Mouse (Mus musculus) liver, embryonic 12.5 days (tissue): ENCODE results near the gene 1700003H04Rik. TPM values are rescaled to one million over a fixed set of nuclear protein-coding genes. Genes with fewer than 3 reads are reported as not detected.

Experiments
- ATAC-seq: fragments of 200-750 bp; cut with Nextera tagmentation; 2 replicates; pipeline ENCODE4 v1.8.0; 2017; ENCODE audit warnings: moderate number of reproducible peaks, mild to moderate bottlenecking, moderate library complexity
- H3K27ac ChIP-seq: fragments of 300-500 bp; sonication (generic); 2 replicates; pipeline ENCODE4 v1.5.1; 2016; ENCODE audit warnings: mild to moderate bottlenecking
- H3K27me3 ChIP-seq: fragments of 300-500 bp; sonication (generic); replicated peaks from 2 replicates; pipeline ENCODE4 v1.6.1; 2016; ENCODE audit warnings: mild to moderate bottlenecking, moderate library complexity
- H3K36me3 ChIP-seq: fragments of 300-500 bp; sonication (generic); 2 replicates; pipeline ENCODE4 v1.6.1; 2016; ENCODE audit warnings: mild to moderate bottlenecking, moderate library complexity
- H3K4me1 ChIP-seq: fragments of 300-500 bp; sonication (generic); 2 replicates; pipeline ENCODE4 v1.6.1; 2016
- H3K4me2 ChIP-seq: fragments of 300-500 bp; sonication (generic); 2 replicates; pipeline ENCODE4 v1.6.1; 2016; ENCODE audit warnings: mild to moderate bottlenecking, moderate library complexity
- H3K4me3 ChIP-seq: fragments of 300-500 bp; sonication (generic); 2 replicates; pipeline ENCODE4 v1.5.1; 2016; ENCODE audit warnings: mild to moderate bottlenecking, moderate library complexity
- H3K9ac ChIP-seq: fragments of 300-500 bp; sonication (generic); 2 replicates; pipeline ENCODE4 v1.6.1; 2016; ENCODE audit warnings: mild to moderate bottlenecking, moderate library complexity
- H3K9me3 ChIP-seq: fragments of 300-500 bp; sonication (generic); replicated peaks from 2 replicates; pipeline ENCODE4 v1.6.1; 2016; ENCODE audit warnings: mild to moderate bottlenecking, moderate library complexity
- WGBS: fragments of 180-500 bp; shearing (Covaris S2); methylation state at CpG from one replicate; pipeline ENCODE4 v1.1.7; 2016; ENCODE audit not compliant: insufficient replicate concordance; 5-methylcytosine and 5-hydroxymethylcytosine counted together
- polyA plus RNA-seq: library from polyadenylated mRNA; unstranded; fragments of >200 nt; fragmentation: Nextera tagmentation; extraction: Ambion mirVana; gene quantifications from 2 replicates; pipeline ENCODE4 v1.2.1, GENCODE M21; 2016

Gene 1700003H04Rik
- not detected in 2 replicates for polyA plus RNA-seq

GRCm38 (mm10) chr3:124581001-124581400 is at the start of gene 1700003H04Rik:
1700003H04Rik (minus strand) TSS chr3:124581101.
- ATAC-seq = no peak
- Histone ChIP-seq H3K36me3 (no peaks in the 10 kb centered on the region), H3K4me2 (no peak within 1 kb of the TSS), H3K27me3 (no peaks in the 10 kb centered on the region), H3K4me3 (no peak within 1 kb of the TSS), H3K27ac (no peak within 1 kb of the TSS), H3K9ac (no peak within 1 kb of the TSS), H3K9me3 (no peaks in the 10 kb centered on the region), H3K4me1 (no peaks in the 10 kb centered on the region)

DNA sequence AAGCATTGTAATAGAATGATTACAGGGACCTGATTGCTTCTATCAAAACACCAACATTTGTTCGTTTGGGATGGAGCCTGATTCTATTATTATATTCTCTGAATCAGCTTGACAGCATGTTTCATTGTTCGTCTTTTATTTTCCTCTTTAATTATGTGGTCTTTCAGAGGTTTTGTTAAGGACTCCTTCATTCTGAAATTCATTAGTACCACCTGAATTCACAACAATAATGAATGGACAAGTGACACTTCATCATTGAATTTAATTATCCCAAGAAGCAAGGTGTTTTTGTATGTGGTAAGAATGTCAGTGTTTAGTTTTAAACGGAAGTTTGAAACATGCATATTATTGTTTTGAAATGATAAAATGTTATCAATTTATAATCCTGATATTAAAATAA is 42.1 kb upstream of the 1700003H04Rik start:
- H3K4me1 ChIP-seq = no peaks in the 10 kb centered on the region
- H3K27me3 ChIP-seq = no peaks in the 10 kb centered on the region
- H3K27ac ChIP-seq = no peak overlapping the region
- no peak overlapping the region for H3K4me3 ChIP-seq
- no peak overlapping the region for H3K4me2 ChIP-seq
- no peak overlapping the region for H3K9ac ChIP-seq
- ATAC-seq = no peak
- H3K36me3 ChIP-seq = no peaks in the 10 kb centered on the region
- no peaks in the 10 kb centered on the region for H3K9me3 ChIP-seq
- 50% methylated on average over 3 of the region's 3 CpGs for WGBS

- WGBS = 50% methylated on average over 1 of the region's 1 CpGs
- no peak for ATAC-seq
- H3K36me3 ChIP-seq = no peaks in the 10 kb centered on the region
- H3K27me3 ChIP-seq = no peaks in the 10 kb centered on the region
- no peak overlapping the region for H3K27ac ChIP-seq
- no peaks in the 10 kb centered on the region for H3K9me3 ChIP-seq
- H3K4me2 ChIP-seq = no peak overlapping the region
- no peaks in the 10 kb centered on the region for H3K4me1 ChIP-seq
- H3K4me3 ChIP-seq = no peak overlapping the region
- H3K9ac ChIP-seq = no peak overlapping the region
These were observed 32.4 kb upstream of the 1700003H04Rik start for GRCm38 (mm10) chr3:124613287-124613686.

DNA sequence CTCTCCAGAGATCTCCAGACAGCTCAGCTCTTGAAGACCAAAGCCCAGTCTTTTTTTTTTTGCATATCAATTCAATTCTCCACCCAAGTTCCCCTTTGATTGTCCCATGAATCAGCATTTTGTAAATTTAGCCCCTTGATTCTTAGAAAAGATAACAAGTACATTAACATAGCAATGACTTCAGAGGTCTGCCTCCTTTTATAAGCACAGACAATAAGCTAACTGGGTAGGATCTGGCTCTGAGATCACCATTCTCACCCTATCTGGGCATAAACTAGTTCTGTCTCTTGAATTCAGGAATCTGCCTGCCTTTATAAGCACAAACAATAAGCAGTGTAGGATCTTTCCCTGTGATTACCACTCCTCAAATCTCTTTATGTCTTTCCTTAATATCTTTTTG is 29.1 kb upstream of the 1700003H04Rik start:
- ATAC-seq = no peak
- Histone ChIP-seq H3K27me3 (no peaks in the 10 kb centered on the region), H3K4me1 (no peaks in the 10 kb centered on the region), H3K4me3 (no peak overlapping the region), H3K9me3 (no peaks in the 10 kb centered on the region), H3K9ac (no peak overlapping the region), H3K36me3 (no peaks in the 10 kb centered on the region), H3K4me2 (no peak overlapping the region), H3K27ac (no peak overlapping the region)

GRCm38 (mm10) chr3:124606021-124606517 is 25.2 kb upstream of the 1700003H04Rik start:
- no peaks in the 10 kb centered on the region for H3K4me1 ChIP-seq
- H3K9ac ChIP-seq = no peak overlapping the region
- H3K27ac ChIP-seq = no peak overlapping the region
- H3K27me3 ChIP-seq = no peaks in the 10 kb centered on the region
- H3K4me3 ChIP-seq = no peak overlapping the region
- no peaks in the 10 kb centered on the region for H3K9me3 ChIP-seq
- no peak for ATAC-seq
- H3K4me2 ChIP-seq = no peak overlapping the region
- H3K36me3 ChIP-seq = no peaks in the 10 kb centered on the region

DNA sequence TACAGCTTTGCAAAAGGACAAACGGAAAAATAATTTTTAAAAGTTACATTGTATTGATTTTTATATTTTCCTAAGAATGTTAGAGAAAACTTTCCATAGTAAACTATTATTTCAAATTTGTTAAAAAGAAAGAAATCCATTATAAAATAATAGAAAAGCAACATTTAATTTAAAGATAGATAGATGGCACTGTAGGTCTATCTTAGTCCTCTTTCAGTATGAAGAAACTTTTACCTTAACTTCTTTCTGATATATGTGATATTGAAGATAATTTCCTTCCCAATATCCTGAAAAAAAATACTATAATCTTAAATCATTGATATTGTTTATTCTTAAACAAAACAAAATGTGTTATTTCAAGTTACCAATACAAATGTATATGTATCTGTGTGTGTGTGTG is 24.6 kb upstream of the 1700003H04Rik start:
- H3K27me3 ChIP-seq = no peaks in the 10 kb centered on the region
- H3K4me1 ChIP-seq = no peaks in the 10 kb centered on the region
- no peaks in the 10 kb centered on the region for H3K9me3 ChIP-seq
- WGBS = 57% methylated on average over 1 of the region's 1 CpGs
- no peak overlapping the region for H3K4me3 ChIP-seq
- H3K36me3 ChIP-seq = no peaks in the 10 kb centered on the region
- no peak overlapping the region for H3K27ac ChIP-seq
- no peak for ATAC-seq
- no peak overlapping the region for H3K9ac ChIP-seq
- H3K4me2 ChIP-seq = no peak overlapping the region

GRCm38 (mm10) chr3:124597789-124598188 is 16.9 kb upstream of the 1700003H04Rik start:
- H3K9me3 ChIP-seq = no peaks in the 10 kb centered on the region
- no peak overlapping the region for H3K9ac ChIP-seq
- H3K4me3 ChIP-seq = no peak overlapping the region
- H3K36me3 ChIP-seq = no peaks in the 10 kb centered on the region
- H3K4me1 ChIP-seq = no peaks in the 10 kb centered on the region
- no peaks in the 10 kb centered on the region for H3K27me3 ChIP-seq
- no peak for ATAC-seq
- H3K4me2 ChIP-seq = no peak overlapping the region
- H3K27ac ChIP-seq = no peak overlapping the region

DNA sequence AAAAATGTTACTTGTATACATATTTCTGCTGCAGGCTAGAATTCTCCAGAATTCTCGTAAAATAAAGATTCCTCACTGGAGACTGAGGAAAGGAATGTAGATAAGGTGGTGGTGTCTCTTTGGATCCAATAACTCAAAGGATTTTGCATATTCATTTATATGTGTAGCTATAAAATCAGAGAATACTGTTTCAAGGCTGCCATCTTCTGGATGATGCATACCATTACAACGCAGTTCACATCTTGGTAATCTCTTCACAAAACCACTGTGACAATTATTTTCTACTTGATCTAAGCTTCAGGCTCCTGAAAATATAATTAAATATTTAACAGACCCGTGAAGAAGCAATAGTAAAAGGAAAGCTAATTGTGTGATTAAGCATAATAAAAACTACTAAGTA is 6.6 kb upstream of the 1700003H04Rik start:
- 12% methylated on average over 3 of the region's 3 CpGs for WGBS
- H3K4me2 ChIP-seq = no peak overlapping the region
- H3K9ac ChIP-seq = no peak overlapping the region
- H3K27ac ChIP-seq = no peak overlapping the region
- H3K4me1 ChIP-seq = no peaks in the 10 kb centered on the region
- no peak for ATAC-seq
- H3K9me3 ChIP-seq = no peaks in the 10 kb centered on the region
- H3K36me3 ChIP-seq = no peaks in the 10 kb centered on the region
- H3K27me3 ChIP-seq = no peaks in the 10 kb centered on the region
- no peak overlapping the region for H3K4me3 ChIP-seq

GRCm38 (mm10) chr3:124585761-124586160 is 4.9 kb upstream of the 1700003H04Rik start:
- Histone ChIP-seq H3K9me3 (no peaks in the 10 kb centered on the region), H3K4me2 (no peak overlapping the region), H3K4me3 (no peak overlapping the region), H3K36me3 (no peaks in the 10 kb centered on the region), H3K27me3 (no peaks in the 10 kb centered on the region), H3K4me1 (no peaks in the 10 kb centered on the region), H3K9ac (no peak overlapping the region), H3K27ac (no peak overlapping the region)
- ATAC-seq = no peak
- WGBS = 52% methylated on average over 2 of the region's 2 CpGs

GRCm38 (mm10) chr3:124557317-124557716 is 23.6 kb downstream of the 1700003H04Rik start:
- WGBS = 71% methylated on average over 2 of the region's 2 CpGs
- H3K27ac ChIP-seq = no peak overlapping the region
- H3K4me2 ChIP-seq = no peak overlapping the region
- H3K36me3 ChIP-seq = no peaks in the 10 kb centered on the region
- H3K9ac ChIP-seq = no peak overlapping the region
- H3K4me3 ChIP-seq = no peak overlapping the region
- H3K4me1 ChIP-seq = no peaks in the 10 kb centered on the region
- no peaks in the 10 kb centered on the region for H3K9me3 ChIP-seq
- no peak for ATAC-seq
- no peaks in the 10 kb centered on the region for H3K27me3 ChIP-seq

DNA sequence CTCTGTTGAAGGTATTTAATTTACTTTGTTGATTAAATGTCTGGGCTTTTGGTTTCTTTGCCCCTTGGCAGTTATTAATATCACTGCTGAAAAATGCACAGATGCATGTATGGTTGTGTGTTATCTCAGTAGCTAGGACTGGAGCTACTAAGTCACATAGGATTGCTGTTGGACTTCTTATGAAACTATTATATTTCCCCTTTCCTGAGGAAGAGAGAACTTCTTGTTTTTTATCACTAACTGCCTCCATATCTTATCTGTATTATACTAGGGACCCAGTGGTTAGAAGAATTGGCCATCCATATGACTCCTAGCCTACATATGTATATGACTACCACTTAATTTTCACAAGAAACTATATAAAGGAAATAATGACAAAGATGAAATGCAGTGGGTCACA is 24.9 kb downstream of the 1700003H04Rik start:
- H3K36me3 ChIP-seq = no peaks in the 10 kb centered on the region
- no peak for ATAC-seq
- H3K27me3 ChIP-seq = no peaks in the 10 kb centered on the region
- H3K27ac ChIP-seq = no peak overlapping the region
- H3K9me3 ChIP-seq = no peaks in the 10 kb centered on the region
- no peak overlapping the region for H3K9ac ChIP-seq
- H3K4me3 ChIP-seq = no peak overlapping the region
- H3K4me1 ChIP-seq = no peaks in the 10 kb centered on the region
- no peak overlapping the region for H3K4me2 ChIP-seq

- 53% methylated on average over 2 of the region's 2 CpGs for WGBS
- H3K9ac ChIP-seq = no peak overlapping the region
- H3K4me2 ChIP-seq = no peak overlapping the region
- no peaks in the 10 kb centered on the region for H3K9me3 ChIP-seq
- ATAC-seq = no peak
- no peak overlapping the region for H3K27ac ChIP-seq
- no peak overlapping the region for H3K4me3 ChIP-seq
- H3K4me1 ChIP-seq = no peaks in the 10 kb centered on the region
- no peaks in the 10 kb centered on the region for H3K36me3 ChIP-seq
- H3K27me3 ChIP-seq = no peaks in the 10 kb centered on the region
These were observed 25.8 kb downstream of the 1700003H04Rik start for GRCm38 (mm10) chr3:124555092-124555491.

DNA sequence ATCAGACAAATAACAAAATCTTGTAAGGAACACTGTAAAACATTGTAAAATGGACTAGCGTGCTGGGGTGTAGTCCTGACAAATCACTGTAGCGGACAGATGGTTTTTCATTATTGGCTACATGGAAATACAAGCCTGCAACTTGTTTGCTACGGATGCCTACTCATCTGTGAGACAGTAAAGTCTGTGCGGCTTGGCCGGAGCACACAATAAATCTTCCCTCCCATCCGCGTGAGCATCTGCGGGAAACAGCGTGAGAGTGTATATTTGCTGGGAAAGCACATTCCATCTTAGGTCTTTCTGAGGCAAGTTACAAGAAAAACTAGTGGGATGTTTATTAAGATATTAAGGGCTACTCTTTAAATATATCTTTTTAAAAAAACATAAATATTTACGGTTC is 32.0 kb downstream of the 1700003H04Rik start:
- no peaks in the 10 kb centered on the region for H3K9me3 ChIP-seq
- H3K9ac ChIP-seq = no peak overlapping the region
- H3K36me3 ChIP-seq = no peaks in the 10 kb centered on the region
- no peak for ATAC-seq
- no peak overlapping the region for H3K4me3 ChIP-seq
- 82% methylated on average over 10 of the region's 10 CpGs for WGBS
- no peaks in the 10 kb centered on the region for H3K27me3 ChIP-seq
- H3K4me2 ChIP-seq = no peak overlapping the region
- H3K4me1 ChIP-seq = no peaks in the 10 kb centered on the region
- H3K27ac ChIP-seq = no peak overlapping the region
